Mouse (Mus musculus) ES-Bruce4 (cell line): ENCODE data around the gene Sgk1.

Experiments
- CTCF ChIP-seq: IDR thresholded peaks from one replicate; pipeline ENCODE4 v1.8.1; 2011; ENCODE audit warnings: low read depth, low read length
- EP300 ChIP-seq: IDR thresholded peaks from 2 replicates; pipeline ENCODE4 v1.6.1; 2011; ENCODE audit warnings: low read depth, low read length; ENCODE audit not compliant: insufficient read depth
- POLR2A ChIP-seq: IDR thresholded peaks from one replicate; pipeline ENCODE4 v1.8.1; 2011; ENCODE audit warnings: low read length; ENCODE audit not compliant: insufficient read depth

DNA sequence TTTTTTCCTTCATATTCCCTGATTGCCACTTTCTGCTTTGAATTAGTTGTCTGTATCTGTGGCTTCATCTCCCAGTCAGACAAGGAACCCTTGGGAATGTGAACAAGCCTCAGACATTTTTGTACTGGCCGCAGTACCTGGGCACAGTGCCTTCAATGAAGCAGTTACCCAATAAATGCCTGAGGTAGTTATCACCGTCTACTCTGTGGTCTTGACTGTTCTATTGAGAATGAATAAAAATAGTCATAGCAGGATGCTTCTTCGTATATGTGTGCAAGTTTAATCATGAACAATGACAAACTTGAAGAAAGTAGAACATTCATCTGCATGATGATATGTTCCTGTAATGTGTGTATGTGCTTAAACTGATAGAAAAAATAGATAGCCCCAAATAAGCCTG is 48.2 kb upstream of the Sgk1 start:
- no peak for TF ChIP-seq CTCF
- TF ChIP-seq POLR2A, result no peak
- no peak for TF ChIP-seq EP300
